Mouse (Mus musculus): Measurements from ENCODE around the gene Ctnnd1. TPM values are rescaled to one million over a fixed set of nuclear protein-coding genes. Genes with fewer than 3 reads are reported as not detected.
"Not testable (repeated sequence)": the region's sequence is repeated elsewhere in the genome, so short reads cannot be mapped to it uniquely, and the experiment has no call there.

Gene Ctnnd1
- 27.5 and 27.6 TPM in 2 replicates for polyA plus RNA-seq (2015; fragmentation: Nextera tagmentation; extraction: Ambion mirVana)

- H3K4me2 ChIP-seq: peak within 1 kb of the TSS; percentile 82
- peaks cover 15% of the 10 kb centered on the region for H3K4me1 ChIP-seq
- H3K4me3 ChIP-seq (replicated peaks): peak within 1 kb of the TSS; percentile 66
- H3K36me3 ChIP-seq: no peaks in the 10 kb centered on the region
- peak within 1 kb of the TSS; percentile 72 for H3K9ac ChIP-seq (replicated peaks)
- ATAC-seq (ENCODE audit: low FRiP score): peak; percentile 97
- H3K9me3 ChIP-seq (replicated peaks): no peaks in the 10 kb centered on the region
- H3K27me3 ChIP-seq (replicated peaks): no peaks in the 10 kb centered on the region
- H3K27ac ChIP-seq (replicated peaks): peak within 1 kb of the TSS; percentile 93
- WGBS: 0% methylated on average over 15 of the region's 15 CpGs
Observed at GRCm38 (mm10) chr2:84650464-84651195, at the start of gene Ctnnd1. Ctnnd1 (minus strand) TSS chr2:84650765.

GRCm38 (mm10) chr2:84695007-84695695 lies 44.6 kb upstream of the Ctnnd1 start:
- WGBS: 91% methylated on average over 5 of the region's 5 CpGs
- Histone ChIP-seq H3K9ac (replicated peaks) (no peak overlapping the region), H3K36me3 (peaks cover 57% of the 10 kb centered on the region), H3K27ac (replicated peaks) (no peak overlapping the region), H3K9me3 (replicated peaks) (no peaks in the 10 kb centered on the region), H3K4me1 (no peaks in the 10 kb centered on the region), H3K4me2 (no peak overlapping the region), H3K4me3 (replicated peaks) (no peak overlapping the region), H3K27me3 (replicated peaks) (no peaks in the 10 kb centered on the region)
- no peak for ATAC-seq (ENCODE audit: low FRiP score)

- Histone ChIP-seq H3K4me2 (no peak overlapping the region), H3K9ac (replicated peaks) (no peak overlapping the region), H3K9me3 (replicated peaks) (no peaks in the 10 kb centered on the region), H3K4me1 (no peaks in the 10 kb centered on the region), H3K27ac (replicated peaks) (no peak overlapping the region), H3K27me3 (replicated peaks) (no peaks in the 10 kb centered on the region), H3K36me3 (peaks cover 86% of the 10 kb centered on the region), H3K4me3 (replicated peaks) (no peak overlapping the region)
- 94% methylated on average over 12 of the region's 12 CpGs for WGBS
- ATAC-seq (ENCODE audit: low FRiP score): no peak
Observed at GRCm38 (mm10) chr2:84690050-84690449, 39.5 kb upstream of the Ctnnd1 start.

GRCm38 (mm10) chr2:84688080-84688844 lies 37.7 kb upstream of the Ctnnd1 start:
- peaks cover 76% of the 10 kb centered on the region for H3K36me3 ChIP-seq
- 87% methylated on average over 2 of the region's 2 CpGs for WGBS

DNA sequence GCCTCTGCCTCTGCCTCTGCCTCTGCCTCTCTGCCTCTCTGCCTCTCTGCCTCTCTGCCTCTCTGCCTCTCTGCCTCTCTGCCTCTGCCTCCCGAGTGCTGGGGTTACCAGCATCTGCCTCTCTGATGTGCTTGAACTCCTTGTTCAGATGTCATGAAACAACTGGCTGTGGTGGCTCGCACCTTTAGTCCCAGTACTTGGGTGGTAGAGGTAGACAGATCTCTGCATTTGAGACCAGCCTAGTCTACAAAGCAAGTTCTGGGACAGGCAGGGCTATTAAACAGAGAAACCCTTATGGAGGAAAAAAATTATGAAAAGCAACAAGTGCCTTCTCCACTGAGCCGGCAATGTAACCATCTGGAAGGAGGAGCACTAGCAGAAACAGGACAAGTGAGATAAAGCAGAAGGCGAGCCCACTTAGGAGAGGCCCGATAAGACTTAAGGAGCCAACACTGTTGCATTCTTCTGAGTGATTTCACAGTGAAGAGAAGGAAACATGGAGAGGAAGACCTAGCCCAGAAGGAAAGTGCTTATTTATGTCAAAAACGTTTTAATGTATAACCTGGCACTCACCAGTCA lies 32.1 kb upstream of the Ctnnd1 start:
- no peaks in the 10 kb centered on the region for H3K9me3 ChIP-seq (replicated peaks)
- no peak for ATAC-seq (ENCODE audit: low FRiP score)
- no peak overlapping the region for H3K4me2 ChIP-seq
- 86% methylated on average over 6 of the region's 6 CpGs for WGBS
- H3K27ac ChIP-seq (replicated peaks): no peak overlapping the region
- H3K36me3 ChIP-seq: peaks cover 32% of the 10 kb centered on the region
- no peaks in the 10 kb centered on the region for H3K27me3 ChIP-seq (replicated peaks)
- peaks cover 12% of the 10 kb centered on the region for H3K4me1 ChIP-seq
- H3K4me3 ChIP-seq (replicated peaks): no peak overlapping the region
- no peak overlapping the region for H3K9ac ChIP-seq (replicated peaks)

More at GRCm38 (mm10) chr2:84688080-84688844, 37.7 kb upstream of the Ctnnd1 start:
- Histone ChIP-seq H3K27ac (replicated peaks) (no peak overlapping the region), H3K4me2 (no peak overlapping the region), H3K27me3 (replicated peaks) (no peaks in the 10 kb centered on the region), H3K4me1 (no peaks in the 10 kb centered on the region), H3K9ac (replicated peaks) (no peak overlapping the region), H3K4me3 (replicated peaks) (no peak overlapping the region), H3K9me3 (replicated peaks) (no peaks in the 10 kb centered on the region)
- no peak for ATAC-seq (ENCODE audit: low FRiP score)

- 19% methylated on average over 8 of the region's 8 CpGs for WGBS
- Histone ChIP-seq H3K4me3 (replicated peaks) (peak within 1 kb of the TSS; percentile 77), H3K9me3 (replicated peaks) (no peaks in the 10 kb centered on the region), H3K36me3 (peaks cover 28% of the 10 kb centered on the region), H3K9ac (replicated peaks) (peak within 1 kb of the TSS; percentile 71), H3K27me3 (replicated peaks) (no peaks in the 10 kb centered on the region), H3K4me2 (peak within 1 kb of the TSS; percentile 76), H3K4me1 (peaks cover 31% of the 10 kb centered on the region), H3K27ac (replicated peaks) (peak within 1 kb of the TSS; percentile 87)
- ATAC-seq (ENCODE audit: low FRiP score): no peak
Observed at GRCm38 (mm10) chr2:84679016-84679415, 28.5 kb upstream of the Ctnnd1 start, which contains the start of gene Tmx2. Tmx2 (minus strand) TSS chr2:84679140.

DNA sequence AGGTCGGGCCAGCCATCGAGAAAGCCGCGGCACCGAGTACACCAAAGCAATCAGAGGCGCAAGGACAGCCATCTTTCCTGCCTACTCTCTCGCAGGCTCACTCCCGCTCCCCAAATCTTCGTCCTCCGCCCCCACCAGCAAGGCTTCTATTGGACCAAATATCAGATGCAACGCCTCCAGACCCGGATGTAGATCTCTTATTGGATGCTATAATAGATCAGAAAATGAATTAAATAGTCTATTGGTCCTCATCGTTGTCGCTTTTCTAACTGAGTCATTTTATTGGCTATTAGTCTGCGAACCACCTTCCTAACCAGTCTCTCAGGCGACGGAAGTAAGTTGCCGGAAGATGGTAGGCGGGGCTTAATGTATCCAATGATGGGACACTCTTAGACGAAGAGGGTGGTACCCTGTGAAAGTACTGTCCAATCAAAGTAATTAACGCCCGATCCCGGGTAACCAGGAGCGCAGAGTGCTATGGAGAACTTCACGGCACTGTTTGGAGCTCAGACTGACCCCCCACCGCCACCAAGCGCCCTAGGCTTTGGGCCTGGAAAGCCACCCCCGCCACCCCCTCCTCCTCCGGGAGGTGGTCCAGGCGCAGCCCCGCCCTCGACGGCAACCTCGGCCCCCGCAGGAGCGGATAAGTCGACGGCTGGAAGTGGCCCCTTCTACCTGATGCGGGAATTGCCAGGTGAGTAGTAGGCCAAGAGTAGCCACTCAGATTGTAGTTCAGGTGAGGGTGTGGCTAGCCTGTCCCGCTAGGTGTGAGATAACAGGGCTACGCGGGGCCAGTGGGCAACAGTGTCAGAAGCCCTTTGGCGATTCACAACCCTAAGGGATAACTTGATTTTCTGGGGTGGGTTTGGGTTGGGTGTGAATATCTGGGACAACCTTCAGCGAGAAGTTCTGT lies 27.7 kb upstream of the Ctnnd1 start, which contains the start of the genes Gm28635 and Med19:
TSS of gene Gm28635 (minus strand) at position 74 of the 913 bp plus-strand sequence.
TSS of gene Med19 (plus strand) at position 435 of the 913 bp plus-strand sequence.
- peaks cover 31% of the 10 kb centered on the region for H3K4me1 ChIP-seq
- peak within 1 kb of the TSS; percentile 76 for H3K4me2 ChIP-seq
- ATAC-seq (ENCODE audit: low FRiP score): peak; percentile 99
- peaks cover 33% of the 10 kb centered on the region for H3K36me3 ChIP-seq
- peak within 1 kb of the TSS; percentile 77 for H3K4me3 ChIP-seq (replicated peaks)
- no peaks in the 10 kb centered on the region for H3K27me3 ChIP-seq (replicated peaks)
- no peaks in the 10 kb centered on the region for H3K9me3 ChIP-seq (replicated peaks)
- H3K9ac ChIP-seq (replicated peaks): peak within 1 kb of the TSS; percentile 72
- under 1% methylated on average over 44 of the region's 44 CpGs for WGBS
- peak within 1 kb of the TSS; percentile 87 for H3K27ac ChIP-seq (replicated peaks)

- Histone ChIP-seq H3K9me3 (replicated peaks) (no peaks in the 10 kb centered on the region), H3K4me3 (replicated peaks) (peak overlapping the region; percentile 77), H3K4me2 (peak overlapping the region; percentile 69), H3K9ac (replicated peaks) (peak overlapping the region; percentile 72), H3K27ac (replicated peaks) (peak overlapping the region; percentile 87), H3K4me1 (peaks cover 31% of the 10 kb centered on the region), H3K36me3 (peaks cover 41% of the 10 kb centered on the region), H3K27me3 (replicated peaks) (no peaks in the 10 kb centered on the region)
- 9% methylated on average over 22 of the region's 22 CpGs for WGBS
- ATAC-seq (ENCODE audit: low FRiP score): peak; percentile 78
Observed at GRCm38 (mm10) chr2:84677270-84677967, 26.9 kb upstream of the Ctnnd1 start.

GRCm38 (mm10) chr2:84671535-84671934 lies 21.0 kb upstream of the Ctnnd1 start:
- peaks cover 30% of the 10 kb centered on the region for H3K4me1 ChIP-seq
- H3K9ac ChIP-seq (replicated peaks): not testable (repeated sequence)

DNA sequence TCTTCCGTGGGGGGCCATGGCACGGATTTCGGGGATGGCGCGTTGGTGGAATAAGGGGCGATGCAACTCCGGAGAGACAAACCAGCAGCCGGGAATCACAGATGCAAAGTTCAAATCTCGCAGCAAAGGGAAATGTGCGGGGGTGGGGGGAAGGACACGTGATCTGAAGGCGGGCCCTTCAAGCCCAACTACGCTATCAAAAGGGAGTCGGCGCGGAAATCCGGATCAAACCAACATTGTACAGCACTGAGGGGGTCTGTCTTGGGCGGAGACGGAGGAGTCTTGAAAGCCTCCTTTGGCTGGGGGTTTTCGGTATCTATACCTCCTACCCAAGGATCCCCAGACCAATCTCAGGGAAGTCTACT lies 20.0 kb upstream of the Ctnnd1 start, which contains the start of gene Selenoh:
TSS of gene Selenoh (minus strand) at position 202 of the 365 bp plus-strand sequence.
- Histone ChIP-seq H3K4me2 (peak within 1 kb of the TSS; percentile 71), H3K27me3 (replicated peaks) (no peaks in the 10 kb centered on the region), H3K4me1 (peaks cover 20% of the 10 kb centered on the region), H3K9me3 (replicated peaks) (no peaks in the 10 kb centered on the region), H3K9ac (replicated peaks) (peak within 1 kb of the TSS; percentile 62), H3K27ac (replicated peaks) (peak within 1 kb of the TSS; percentile 85), H3K4me3 (replicated peaks) (peak within 1 kb of the TSS; percentile 60), H3K36me3 (peaks cover 29% of the 10 kb centered on the region)
- under 1% methylated on average over 20 of the region's 20 CpGs for WGBS
- peak; percentile 98 for ATAC-seq (ENCODE audit: low FRiP score)

More at GRCm38 (mm10) chr2:84671535-84671934, 21.0 kb upstream of the Ctnnd1 start:
- not testable (repeated sequence) for H3K27me3 ChIP-seq (replicated peaks); ATAC-seq (ENCODE audit: low FRiP score); H3K4me3 ChIP-seq (replicated peaks); H3K9me3 ChIP-seq (replicated peaks); H3K27ac ChIP-seq (replicated peaks)
- Histone ChIP-seq H3K36me3 (peaks cover 38% of the 10 kb centered on the region), H3K4me2 (peak overlapping the region; percentile 71)
- WGBS: 49% methylated on average over 4 of the region's 5 CpGs
